Mouse (Mus musculus): ENCODE measurements around the gene Gprc5c. TPM values are rescaled to one million over a fixed set of nuclear protein-coding genes. Genes with fewer than 3 reads are reported as not detected.

Gprc5c gene
- polyA plus RNA-seq, 1 experiment from 2014 or later, result 3.7 TPM

DNA sequence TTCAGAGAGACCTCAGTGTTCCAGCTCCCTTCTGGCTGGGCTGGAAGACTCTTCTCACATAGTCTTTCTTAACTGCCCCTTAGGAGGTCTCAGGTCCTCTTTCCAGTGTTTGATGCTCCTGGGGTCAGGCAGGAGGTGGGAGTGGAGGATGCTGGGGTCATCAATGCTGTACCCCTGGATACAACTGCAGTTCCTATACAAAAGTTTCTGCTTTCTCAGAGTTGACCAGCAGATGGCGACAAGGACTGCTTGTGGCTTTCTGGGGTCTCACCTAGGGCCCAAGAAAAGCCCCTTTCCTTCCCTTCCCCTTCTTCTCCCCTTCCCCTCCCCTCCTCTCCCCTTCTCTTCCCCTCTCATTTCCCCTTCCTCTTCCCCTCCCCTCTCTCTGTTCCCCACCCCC is 29.6 kb downstream of the Gprc5c start:
- H3K4me3 ChIP-seq (ENCODE audit: low read depth, low read length), result no peak overlapping the region
- H3K4me1 ChIP-seq (ENCODE audit: control insufficient read depth, insufficient read depth, low read length), result no peaks in the 10 kb centered on the region
- H3K36me3 ChIP-seq (ENCODE audit: control insufficient read depth, insufficient read depth, low read length), result no peaks in the 10 kb centered on the region
- no peak overlapping the region for H3K9ac ChIP-seq (replicated peaks; ENCODE audit: low read depth, low read length)
- H3K27ac ChIP-seq (ENCODE audit: low read depth, low read length), result no peak overlapping the region
- H3K9me3 ChIP-seq (ENCODE audit: control insufficient read depth, low read length), result no peaks in the 10 kb centered on the region
- no peaks in the 10 kb centered on the region for H3K27me3 ChIP-seq (ENCODE audit: control insufficient read depth, insufficient read depth, low read length)
- ATAC-seq (ENCODE audit: low read depth), result no peak
- 0% methylated on average over 1 of the region's 1 CpGs for WGBS
- H3K4me2 ChIP-seq (ENCODE audit: low read depth, low read length), result no peak overlapping the region

DNA sequence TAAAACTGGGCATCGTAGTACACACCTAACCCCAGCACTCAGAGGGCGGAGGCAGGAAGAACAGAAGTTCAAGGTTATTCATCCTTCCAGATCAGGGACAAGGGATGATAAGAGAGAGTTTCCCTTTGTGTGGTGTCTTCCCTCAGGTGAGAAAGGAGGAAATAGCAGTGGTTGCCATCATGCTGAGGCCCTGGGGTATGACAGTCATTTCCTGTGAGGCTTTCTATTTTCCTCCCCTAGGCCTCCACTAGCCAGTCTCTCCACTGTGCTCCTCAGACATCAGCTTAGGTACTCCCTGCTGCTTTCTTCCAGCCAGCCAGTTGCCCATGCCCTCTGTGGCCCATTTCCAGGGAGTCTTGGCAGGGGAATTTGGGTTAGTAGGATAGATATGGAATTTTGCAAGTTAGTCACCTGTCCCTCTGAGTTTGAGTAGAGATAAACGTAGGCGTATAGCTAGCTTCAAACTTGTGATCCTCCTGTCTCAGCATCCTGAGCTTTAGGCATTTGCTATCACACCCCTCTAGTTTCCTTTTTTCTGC is 32.4 kb downstream of the Gprc5c start:
- Histone ChIP-seq H3K27me3 (ENCODE audit: control insufficient read depth, insufficient read depth, low read length) (no peaks in the 10 kb centered on the region), H3K9me3 (ENCODE audit: control insufficient read depth, low read length) (no peaks in the 10 kb centered on the region), H3K9ac (replicated peaks; ENCODE audit: low read depth, low read length) (no peak overlapping the region), H3K4me3 (ENCODE audit: low read depth, low read length) (no peak overlapping the region), H3K4me1 (ENCODE audit: control insufficient read depth, insufficient read depth, low read length) (no peaks in the 10 kb centered on the region), H3K36me3 (ENCODE audit: control insufficient read depth, insufficient read depth, low read length) (no peaks in the 10 kb centered on the region), H3K4me2 (ENCODE audit: low read depth, low read length) (no peak overlapping the region), H3K27ac (ENCODE audit: low read depth, low read length) (no peak overlapping the region)
- no peak for ATAC-seq (ENCODE audit: low read depth)
- 92% methylated on average over 4 of the region's 4 CpGs for WGBS

DNA sequence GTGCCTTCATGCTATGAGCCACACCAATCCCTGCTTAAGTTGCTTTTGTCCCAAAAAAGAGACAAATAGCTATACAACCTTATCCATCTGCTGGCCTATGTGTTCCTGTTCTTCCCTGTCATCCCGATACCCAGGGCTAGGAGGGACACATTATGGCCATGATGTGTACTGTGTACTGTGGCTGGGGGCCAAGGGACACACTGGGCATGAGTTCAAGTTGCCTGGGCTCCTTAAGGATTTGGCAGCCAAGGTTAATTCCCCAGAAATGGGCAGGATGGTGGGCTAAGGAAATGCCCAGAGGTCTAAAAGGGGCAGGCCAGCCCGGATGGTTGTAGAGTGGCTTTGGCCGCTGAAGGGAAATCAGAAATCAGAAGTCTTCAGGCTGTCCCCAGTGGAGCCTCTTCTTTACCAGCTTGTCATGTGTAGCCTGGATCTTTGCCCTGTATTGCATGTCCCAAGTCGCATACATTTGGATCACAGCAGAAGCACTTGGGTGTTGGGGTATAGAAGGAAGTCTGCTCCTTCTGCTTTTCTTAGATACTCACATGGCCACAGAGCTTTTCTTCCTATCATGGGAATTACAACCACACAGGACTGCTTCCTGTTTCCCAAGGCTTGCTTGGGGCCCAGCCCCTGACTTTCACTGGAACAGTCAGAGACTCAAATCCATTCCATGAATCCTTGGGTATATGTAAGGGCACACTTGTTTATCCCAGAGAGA is 33.6 kb downstream of the Gprc5c start:
- H3K27me3 ChIP-seq (ENCODE audit: control insufficient read depth, insufficient read depth, low read length), result no peaks in the 10 kb centered on the region
- H3K36me3 ChIP-seq (ENCODE audit: control insufficient read depth, insufficient read depth, low read length), result no peaks in the 10 kb centered on the region
- no peak overlapping the region for H3K9ac ChIP-seq (replicated peaks; ENCODE audit: low read depth, low read length)
- no peak overlapping the region for H3K4me2 ChIP-seq (ENCODE audit: low read depth, low read length)
- H3K4me1 ChIP-seq (ENCODE audit: control insufficient read depth, insufficient read depth, low read length), result no peaks in the 10 kb centered on the region
- no peak overlapping the region for H3K4me3 ChIP-seq (ENCODE audit: low read depth, low read length)
- 88% methylated on average over 4 of the region's 4 CpGs for WGBS
- no peak overlapping the region for H3K27ac ChIP-seq (ENCODE audit: low read depth, low read length)
- no peak for ATAC-seq (ENCODE audit: low read depth)
- no peaks in the 10 kb centered on the region for H3K9me3 ChIP-seq (ENCODE audit: control insufficient read depth, low read length)

DNA sequence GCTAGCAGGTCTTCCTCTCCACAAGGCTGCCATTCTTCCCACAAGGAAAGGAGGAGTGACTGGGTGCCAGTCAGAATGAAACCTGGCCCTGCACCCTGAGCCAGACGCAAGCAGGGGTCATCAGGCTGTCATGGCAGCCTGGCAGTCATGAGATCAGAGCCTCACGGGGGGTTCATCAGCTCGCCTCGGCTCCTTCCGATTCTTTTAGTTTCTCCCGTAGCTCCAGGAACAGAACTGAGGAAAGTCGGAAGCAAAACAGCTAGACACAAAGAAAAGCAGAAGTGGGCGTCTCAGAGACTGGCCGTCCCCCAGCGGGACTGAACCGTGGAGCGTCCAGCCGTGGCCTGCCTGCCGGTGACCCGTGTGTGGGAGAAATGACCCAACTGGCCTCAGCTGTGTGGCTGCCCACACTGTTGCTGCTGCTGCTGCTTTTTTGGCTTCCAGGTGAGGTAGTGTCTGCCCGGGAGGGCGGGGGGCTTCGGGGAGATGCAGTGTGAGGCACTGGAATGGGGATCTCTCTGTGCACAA is 39.1 kb downstream of the Gprc5c start, which contains the start of gene Cd300a:
TSS of gene Cd300a (plus strand) at position 51 of the 528 bp plus-strand sequence.
- WGBS, result 69% methylated on average over 18 of the region's 18 CpGs
- Histone ChIP-seq H3K9ac (replicated peaks; ENCODE audit: low read depth, low read length) (no peak within 1 kb of the TSS), H3K27me3 (ENCODE audit: control insufficient read depth, insufficient read depth, low read length) (no peaks in the 10 kb centered on the region)

DNA sequence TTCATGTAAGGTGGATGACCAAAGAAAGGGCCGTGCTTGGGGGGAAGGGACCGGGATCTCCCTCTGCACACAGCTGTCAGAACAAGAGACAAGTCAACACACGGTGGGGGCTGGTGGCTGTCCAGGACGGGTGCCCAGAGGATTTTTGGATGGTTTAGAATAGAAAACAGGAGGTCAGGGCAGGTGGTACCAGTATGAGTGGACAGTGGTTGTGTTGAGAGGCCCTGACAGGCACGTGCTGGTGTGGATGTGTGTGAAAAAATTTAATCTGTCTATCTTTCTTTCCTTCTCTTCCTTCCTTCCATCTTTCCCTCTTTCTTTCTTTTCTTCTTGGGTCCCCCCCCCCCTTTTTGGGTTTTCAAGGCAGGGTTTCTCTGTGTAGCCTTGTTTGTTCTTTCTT is 39.6 kb downstream of the Gprc5c start:
- Histone ChIP-seq H3K27ac (ENCODE audit: low read depth, low read length) (no peak overlapping the region), H3K4me3 (ENCODE audit: low read depth, low read length) (no peak overlapping the region), H3K4me2 (ENCODE audit: low read depth, low read length) (no peak overlapping the region), H3K9ac (replicated peaks; ENCODE audit: low read depth, low read length) (no peak overlapping the region), H3K9me3 (ENCODE audit: control insufficient read depth, low read length) (no peaks in the 10 kb centered on the region), H3K27me3 (ENCODE audit: control insufficient read depth, insufficient read depth, low read length) (no peaks in the 10 kb centered on the region), H3K36me3 (ENCODE audit: control insufficient read depth, insufficient read depth, low read length) (no peaks in the 10 kb centered on the region), H3K4me1 (ENCODE audit: control insufficient read depth, insufficient read depth, low read length) (no peaks in the 10 kb centered on the region)
- 61% methylated on average over 5 of the region's 5 CpGs for WGBS
- no peak for ATAC-seq (ENCODE audit: low read depth)

More for the DNA sequence above, 39.1 kb downstream of the Gprc5c start, which contains the start of gene Cd300a:
- Histone ChIP-seq H3K4me1 (ENCODE audit: control insufficient read depth, insufficient read depth, low read length) (no peaks in the 10 kb centered on the region), H3K9me3 (ENCODE audit: control insufficient read depth, low read length) (no peaks in the 10 kb centered on the region), H3K27ac (ENCODE audit: low read depth, low read length) (no peak within 1 kb of the TSS), H3K36me3 (ENCODE audit: control insufficient read depth, insufficient read depth, low read length) (no peaks in the 10 kb centered on the region), H3K4me2 (ENCODE audit: low read depth, low read length) (no peak within 1 kb of the TSS), H3K4me3 (ENCODE audit: low read depth, low read length) (no peak within 1 kb of the TSS)
- no peak for ATAC-seq (ENCODE audit: low read depth)

DNA sequence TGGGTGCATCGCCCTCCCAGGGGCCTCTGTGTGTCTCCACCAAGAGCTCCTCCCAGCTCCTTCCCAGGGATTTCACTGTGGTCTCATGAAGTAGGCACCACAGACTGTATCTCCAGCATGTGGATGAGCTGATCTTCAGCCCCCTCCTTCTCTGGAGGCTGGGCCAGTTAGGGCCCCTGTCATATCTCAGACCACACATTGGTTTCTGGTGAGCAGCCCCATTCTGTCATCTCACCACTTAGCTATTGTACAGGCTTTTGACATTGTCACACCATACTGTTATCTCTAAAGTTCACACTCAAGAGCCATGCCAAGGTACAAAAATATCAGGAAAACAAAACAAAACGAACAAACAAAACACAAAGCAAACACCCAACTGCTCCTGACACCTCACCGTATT is 45.1 kb downstream of the Gprc5c start:
- WGBS, result 86% methylated on average over 3 of the region's 3 CpGs
- Histone ChIP-seq H3K27me3 (ENCODE audit: control insufficient read depth, insufficient read depth, low read length) (no peaks in the 10 kb centered on the region), H3K4me1 (ENCODE audit: control insufficient read depth, insufficient read depth, low read length) (no peaks in the 10 kb centered on the region)

DNA sequence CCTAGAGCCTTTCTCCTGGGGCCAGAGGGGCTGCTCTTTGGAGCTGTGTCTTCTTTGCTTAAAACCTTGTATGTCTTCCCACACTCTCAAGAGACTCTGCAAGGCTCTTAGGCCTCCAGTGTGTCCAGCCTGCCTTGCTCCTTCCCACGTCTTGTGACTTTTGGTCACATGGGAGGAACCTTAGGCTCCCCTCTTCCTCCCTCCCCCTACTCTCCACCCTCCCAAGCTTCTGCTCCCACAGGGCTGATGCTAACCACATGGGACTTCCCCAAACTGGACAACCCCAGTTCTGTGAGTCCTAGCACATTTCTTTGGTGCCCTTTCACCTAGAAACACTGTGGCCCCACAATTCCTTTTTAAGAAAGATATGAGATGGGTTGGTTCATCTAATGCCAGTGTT is 47.1 kb downstream of the Gprc5c start:
- 60% methylated on average over 1 of the region's 1 CpGs for WGBS
- ATAC-seq (ENCODE audit: low read depth), result no peak
- H3K27me3 ChIP-seq (ENCODE audit: control insufficient read depth, insufficient read depth, low read length), result no peaks in the 10 kb centered on the region
- no peaks in the 10 kb centered on the region for H3K9me3 ChIP-seq (ENCODE audit: control insufficient read depth, low read length)
- no peak overlapping the region for H3K4me2 ChIP-seq (ENCODE audit: low read depth, low read length)
- H3K4me1 ChIP-seq (ENCODE audit: control insufficient read depth, insufficient read depth, low read length), result no peaks in the 10 kb centered on the region
- no peak overlapping the region for H3K4me3 ChIP-seq (ENCODE audit: low read depth, low read length)
- no peak overlapping the region for H3K9ac ChIP-seq (replicated peaks; ENCODE audit: low read depth, low read length)
- H3K27ac ChIP-seq (ENCODE audit: low read depth, low read length), result no peak overlapping the region
- H3K36me3 ChIP-seq (ENCODE audit: control insufficient read depth, insufficient read depth, low read length), result no peaks in the 10 kb centered on the region

More for the DNA sequence above, 45.1 kb downstream of the Gprc5c start:
- Histone ChIP-seq H3K4me2 (ENCODE audit: low read depth, low read length) (no peak overlapping the region), H3K4me3 (ENCODE audit: low read depth, low read length) (no peak overlapping the region), H3K36me3 (ENCODE audit: control insufficient read depth, insufficient read depth, low read length) (no peaks in the 10 kb centered on the region), H3K9ac (replicated peaks; ENCODE audit: low read depth, low read length) (no peak overlapping the region), H3K9me3 (ENCODE audit: control insufficient read depth, low read length) (no peaks in the 10 kb centered on the region), H3K27ac (ENCODE audit: low read depth, low read length) (no peak overlapping the region)
- no peak for ATAC-seq (ENCODE audit: low read depth)

DNA sequence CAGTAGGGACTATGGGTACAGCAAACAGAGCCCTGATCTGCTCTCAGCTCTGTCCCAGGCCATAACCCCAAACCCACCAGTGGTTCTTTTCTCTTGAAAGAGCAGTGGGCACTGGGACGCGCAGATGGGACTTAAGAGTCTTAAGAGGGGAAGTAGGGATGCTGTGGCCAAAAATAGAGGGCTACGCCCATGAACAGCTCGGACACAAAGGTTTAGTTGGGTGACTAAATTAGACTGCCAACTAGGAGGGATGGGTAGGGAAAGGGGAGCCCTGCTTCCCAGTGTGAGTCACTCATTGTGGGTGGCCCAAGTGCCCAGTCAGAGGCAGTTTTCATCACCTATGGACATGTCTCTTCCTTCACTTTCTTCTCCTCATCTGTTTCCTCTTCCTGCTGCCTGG is 52.3 kb downstream of the Gprc5c start:
- no peaks in the 10 kb centered on the region for H3K4me1 ChIP-seq (ENCODE audit: control insufficient read depth, insufficient read depth, low read length)
- no peak for ATAC-seq (ENCODE audit: low read depth)
- no peak overlapping the region for H3K4me2 ChIP-seq (ENCODE audit: low read depth, low read length)
- H3K9ac ChIP-seq (replicated peaks; ENCODE audit: low read depth, low read length), result no peak overlapping the region
- no peaks in the 10 kb centered on the region for H3K27me3 ChIP-seq (ENCODE audit: control insufficient read depth, insufficient read depth, low read length)
- 88% methylated on average over 4 of the region's 4 CpGs for WGBS
- no peaks in the 10 kb centered on the region for H3K36me3 ChIP-seq (ENCODE audit: control insufficient read depth, insufficient read depth, low read length)
- no peaks in the 10 kb centered on the region for H3K9me3 ChIP-seq (ENCODE audit: control insufficient read depth, low read length)
- no peak overlapping the region for H3K27ac ChIP-seq (ENCODE audit: low read depth, low read length)
- H3K4me3 ChIP-seq (ENCODE audit: low read depth, low read length), result no peak overlapping the region

DNA sequence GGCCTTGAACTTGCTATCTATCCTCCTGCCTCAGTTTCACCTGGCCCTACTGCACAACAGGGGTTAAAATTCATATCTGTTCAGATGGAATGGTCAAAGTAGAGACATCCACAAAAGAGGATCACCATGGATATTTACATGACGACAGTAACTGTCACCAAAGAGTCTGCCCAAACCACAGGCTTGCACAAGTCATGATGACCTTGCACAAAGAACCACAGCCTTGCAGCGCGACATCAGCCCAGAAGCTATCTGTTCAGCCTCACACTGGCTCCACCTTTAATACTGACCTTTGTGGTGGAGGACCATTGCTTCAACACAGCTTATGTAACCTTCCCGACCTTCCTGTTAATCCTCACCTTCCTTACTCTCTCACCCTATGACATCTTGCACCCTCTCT is 56.6 kb downstream of the Gprc5c start:
- Histone ChIP-seq H3K9ac (replicated peaks; ENCODE audit: low read depth, low read length) (no peak overlapping the region), H3K27me3 (ENCODE audit: control insufficient read depth, insufficient read depth, low read length) (no peaks in the 10 kb centered on the region), H3K4me1 (ENCODE audit: control insufficient read depth, insufficient read depth, low read length) (no peaks in the 10 kb centered on the region), H3K27ac (ENCODE audit: low read depth, low read length) (no peak overlapping the region), H3K4me2 (ENCODE audit: low read depth, low read length) (no peak overlapping the region), H3K9me3 (ENCODE audit: control insufficient read depth, low read length) (no peaks in the 10 kb centered on the region), H3K36me3 (ENCODE audit: control insufficient read depth, insufficient read depth, low read length) (no peaks in the 10 kb centered on the region), H3K4me3 (ENCODE audit: low read depth, low read length) (no peak overlapping the region)
- ATAC-seq (ENCODE audit: low read depth), result no peak
- 85% methylated on average over 4 of the region's 4 CpGs for WGBS

All from neural tube, embryonic 14.5 days (tissue).